Mouse (Mus musculus): Measurements from ENCODE around the gene Samd3.

Samd3 gene

DNA sequence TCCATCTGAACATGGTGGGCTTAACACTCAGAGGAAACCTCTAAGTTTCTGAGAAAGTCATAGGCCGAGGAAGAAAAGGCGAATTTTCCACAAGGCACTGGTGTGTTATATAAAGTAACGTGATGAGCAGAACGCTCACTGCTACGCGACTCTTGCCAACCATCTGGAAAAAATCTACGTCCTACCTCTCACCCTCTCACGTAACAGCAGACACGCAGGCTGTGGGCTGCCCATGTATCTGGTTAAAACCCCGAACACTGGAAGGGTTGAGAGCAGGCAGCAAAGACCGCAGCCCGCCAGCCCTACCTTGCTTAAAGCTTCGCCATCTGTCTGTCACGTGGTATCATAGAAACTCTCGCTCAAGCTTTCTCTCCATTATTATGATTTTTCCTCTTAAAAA is 84.8 kb downstream of the Samd3 start:
- DNase-seq = no peak

DNA sequence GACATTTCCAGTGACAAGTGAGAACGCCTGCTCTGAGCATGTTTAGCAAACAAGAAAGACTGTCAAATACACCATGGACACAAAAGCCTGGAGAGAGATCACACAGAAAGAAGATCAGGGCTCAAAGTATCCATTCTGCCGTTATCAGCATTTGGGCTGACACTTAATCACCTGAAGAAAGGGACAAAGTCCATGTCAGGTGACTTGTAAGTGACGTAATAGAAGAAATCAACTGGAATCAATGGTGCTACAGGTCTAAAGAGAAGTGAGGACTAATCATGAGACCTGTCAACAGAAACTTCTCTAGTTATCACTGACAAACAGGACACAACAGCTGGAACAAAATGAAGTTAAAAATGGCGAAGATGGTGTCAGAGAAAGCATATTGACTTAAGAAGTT is 91.2 kb downstream of the Samd3 start:
- DNase-seq = no peak
